Comparison of ENCODE assay signal across 8 mouse cellular contexts in genomic region chr7:45831128-45831525, GRCm38 (mm10). TPM values are rescaled to one million over a fixed set of nuclear protein-coding genes. Genes with fewer than 3 reads are reported as not detected.
DNase-seq lines count a peak whose midpoint lies in the region; ATAC-seq and TF ChIP-seq lines count a peak whose summit lies in the region.

No protein-coding gene starts in this region.

- H3K9me3 ChIP-seq in forebrain, embryonic 13.5 days (replicated peaks): no peaks in the 10 kb centered on the region
- no peaks in the 10 kb centered on the region for H3K9me3 ChIP-seq in liver, embryonic 15.5 days (replicated peaks)

- H3K27ac ChIP-seq in gastrocnemius, adult 2 months: peak overlapping the region; percentile 97
- 0 out of 2 replicates have a peak overlapping the region, but pooled peaks have one; percentile 74 for H3K27ac ChIP-seq in forebrain, embryonic 13.5 days
- H3K27ac ChIP-seq in liver, embryonic 15.5 days (replicated peaks): no peak overlapping the region

- H3K4me1 ChIP-seq in forebrain, embryonic 13.5 days: peaks cover 29% of the 10 kb centered on the region
- H3K4me1 ChIP-seq in liver, embryonic 15.5 days (replicated peaks): peaks cover 39% of the 10 kb centered on the region

- 25% methylated on average over 5 of the region's 5 CpGs for WGBS in forebrain, embryonic 13.5 days
- 14% methylated on average over 5 of the region's 5 CpGs for WGBS in liver, embryonic 15.5 days (ENCODE audit: insufficient replicate concordance)

- H3K36me3 ChIP-seq in forebrain, embryonic 13.5 days (ENCODE audit: poor library complexity, severe bottlenecking): peaks cover 37% of the 10 kb centered on the region
- H3K36me3 ChIP-seq in liver, embryonic 15.5 days (replicated peaks): peaks cover 25% of the 10 kb centered on the region

- peaks cover 49% of the 10 kb centered on the region for H3K27me3 ChIP-seq in forebrain, embryonic 13.5 days
- peaks cover 54% of the 10 kb centered on the region for H3K27me3 ChIP-seq in liver, embryonic 15.5 days

- intact Hi-C loops in gastrocnemius, adult 2 months (cut with DNase I): no loop called here

- peak; percentile 39 for ATAC-seq in forebrain, embryonic 13.5 days
- no peak for ATAC-seq in liver, embryonic 15.5 days (ENCODE audit: insufficient read depth)
- ATAC-seq in frontal cortex, adult (ENCODE audit: low TSS enrichment): no peak

- H3K9ac ChIP-seq in forebrain, embryonic 13.5 days: 0 out of 2 replicates have a peak overlapping the region, but pooled peaks have one; percentile 70
- H3K9ac ChIP-seq in liver, embryonic 15.5 days: 0 out of 2 replicates have a peak overlapping the region, but pooled peaks have one; percentile 58

- no peak for DNase-seq in gastrocnemius, adult 2 months
- no peak for DNase-seq in gastrocnemius, adult 8-10 months (ENCODE audit: low spot score in 2 of 2)
- peak; percentile 49 for DNase-seq in 3T3-L1 (ENCODE audit: low read depth, low spot score)
- no peak for DNase-seq in left cerebral cortex, adult 18-20 months (ENCODE audit: low spot score in 2 of 2)
- no peak for DNase-seq in layer of hippocampus, adult 11-12 months (ENCODE audit: low spot score)

- H3K4me3 ChIP-seq in gastrocnemius, adult 2 months: peak overlapping the region; percentile 97
- H3K4me3 ChIP-seq in forebrain, embryonic 13.5 days: peak overlapping the region; percentile 90
- peak overlapping the region; percentile 79 for H3K4me3 ChIP-seq in liver, embryonic 15.5 days (replicated peaks)

- H3K4me2 ChIP-seq in forebrain, embryonic 13.5 days: peak overlapping the region; percentile 87
- H3K4me2 ChIP-seq in liver, embryonic 15.5 days: peak overlapping the region; percentile 83

- TF ChIP-seq CTCF in gastrocnemius, adult 2 months (IDR thresholded peaks at IDR 0.05): no peak

RNA-seq across cellular contexts. Expression of gene Grwd1, which starts 0.4 kb away (rescaled TPM):
- 10 to 100 TPM; 14.6 to 16.0 TPM for total RNA-seq in gastrocnemius, adult 2 months (2021)
- 10 to 100 TPM; 15.5 to 17.3 (median 16.1) TPM for total RNA-seq in gastrocnemius, adult 8-10 months (2022)
- 49.2 and 53.6 TPM in 2 replicates for polyA plus RNA-seq in forebrain, embryonic 13.5 days (2015; fragmentation: Nextera tagmentation; extraction: Ambion mirVana)
- polyA plus RNA-seq in liver, embryonic 15.5 days (2015; fragmentation: Nextera tagmentation; extraction: Ambion mirVana): 24.7 and 25.3 TPM in 2 replicates
- total RNA-seq in left cerebral cortex, adult 18-20 months (2021): 10 to 100 TPM; 20.1 to 23.2 TPM

RNA-seq across cellular contexts. Expression of gene Kcnj14, which starts 6.5 kb away (rescaled TPM):
- total RNA-seq in gastrocnemius, adult 2 months (2021): under 1 TPM in 1 of 2 experiments, not detected in 1; 0.20 TPM
- under 1 TPM in 2 of 4 experiments, not detected in 2; 0.11 to 0.29 TPM for total RNA-seq in gastrocnemius, adult 8-10 months (2022)
- 0.45 and 0.49 TPM in 2 replicates for polyA plus RNA-seq in forebrain, embryonic 13.5 days (2015; fragmentation: Nextera tagmentation; extraction: Ambion mirVana)
- 0.06 and 0.12 TPM in 2 replicates for polyA plus RNA-seq in liver, embryonic 15.5 days (2015; fragmentation: Nextera tagmentation; extraction: Ambion mirVana)
- 1 to 10 TPM; 2.2 to 2.6 TPM for total RNA-seq in left cerebral cortex, adult 18-20 months (2021)

RNA-seq across cellular contexts. Expression of gene Cyth2, which starts 16.7 kb away (rescaled TPM):
- total RNA-seq in gastrocnemius, adult 2 months (2021): 10 to 100 TPM; 29.6 to 33.2 TPM
- 10 to 100 TPM; 25.2 to 34.3 (median 30.8) TPM for total RNA-seq in gastrocnemius, adult 8-10 months (2022)
- 314 and 335 TPM in 2 replicates for polyA plus RNA-seq in forebrain, embryonic 13.5 days (2015; fragmentation: Nextera tagmentation; extraction: Ambion mirVana)
- 30.4 and 30.9 TPM in 2 replicates for polyA plus RNA-seq in liver, embryonic 15.5 days (2015; fragmentation: Nextera tagmentation; extraction: Ambion mirVana)
- 100 to 1,000 TPM; 191 to 210 TPM for total RNA-seq in left cerebral cortex, adult 18-20 months (2021)

RNA-seq across cellular contexts. Expression of gene Kdelr1, which starts 41.4 kb away (rescaled TPM):
- total RNA-seq in gastrocnemius, adult 2 months (2021): 10 to 100 TPM; 63.2 to 65.6 TPM
- 10 to 100 TPM; 68.0 to 73.7 (median 70.1) TPM for total RNA-seq in gastrocnemius, adult 8-10 months (2022)
- 31.6 and 33.9 TPM in 2 replicates for polyA plus RNA-seq in forebrain, embryonic 13.5 days (2015; fragmentation: Nextera tagmentation; extraction: Ambion mirVana)
- 27.6 TPM in 2 replicates for polyA plus RNA-seq in liver, embryonic 15.5 days (2015; fragmentation: Nextera tagmentation; extraction: Ambion mirVana)
- total RNA-seq in left cerebral cortex, adult 18-20 months (2021): 10 to 100 TPM; 69.0 to 76.2 TPM

RNA-seq across cellular contexts. Expression of gene Sult2b1, which starts 46.7 kb away (rescaled TPM):
- not detected for total RNA-seq in gastrocnemius, adult 2 months (2021)
- total RNA-seq in gastrocnemius, adult 8-10 months (2022): not detected
- polyA plus RNA-seq in forebrain, embryonic 13.5 days (2015; fragmentation: Nextera tagmentation; extraction: Ambion mirVana): 4.1 and 4.4 TPM in 2 replicates
- polyA plus RNA-seq in liver, embryonic 15.5 days (2015; fragmentation: Nextera tagmentation; extraction: Ambion mirVana): 0.07 and 0.22 TPM in 2 replicates
- 10 to 100 TPM; 11.3 to 13.7 TPM for total RNA-seq in left cerebral cortex, adult 18-20 months (2021)

Comparison
In these comparisons a context has a peak if more than half of its experiments do, and no peak if none do; other contexts are left out.
1. RNA of gene Cyth2, which starts 16.7 kb away (total RNA-seq): 191 to 210 TPM in left cerebral cortex, adult 18-20 months; 29.6 to 33.2 TPM in gastrocnemius, adult 2 months and 25.2 to 34.3 TPM in gastrocnemius, adult 8-10 months; every median in the first group is over 4 times any median in the second.
2. Peak in every context shown above with its lines, with median percentiles within 50 percentile points of each other: H3K4me3 ChIP-seq.